Mouse (Mus musculus): ENCODE results near the gene Commd7.

DNA sequence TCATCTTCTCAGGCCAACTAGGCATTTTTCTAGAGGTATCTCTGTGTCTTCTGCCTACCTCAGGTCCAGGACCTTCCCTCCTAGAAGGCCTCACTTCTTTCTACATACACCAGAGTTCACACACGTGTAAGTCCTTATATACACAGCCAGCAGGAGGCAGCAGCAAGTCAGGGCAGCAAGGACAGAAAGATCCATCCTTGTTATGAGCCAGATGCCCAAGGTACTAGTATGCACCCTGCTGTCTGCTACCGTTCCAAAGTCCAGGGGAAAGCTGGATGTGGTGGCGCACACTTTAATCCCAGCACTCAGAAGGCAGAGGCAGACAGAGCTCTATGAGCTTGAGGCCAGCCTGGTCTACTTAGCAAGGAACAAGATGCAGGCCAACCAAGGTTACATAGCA is 26.2 kb downstream of the Commd7 start:
- TF ChIP-seq CTCF (IDR thresholded peaks at IDR 0.05; ENCODE audit: low read depth, low read length) (peak; percentile 62), POLR2A (IDR thresholded peaks at IDR 0.05; ENCODE audit: insufficient read depth, low read length) (no peak), EP300 (IDR thresholded peaks at IDR 0.05; ENCODE audit: insufficient read depth, low read depth, low read length) (no peak)

Data from ES-Bruce4 (cell line).